Mouse (Mus musculus) heart, embryonic 12.5 days (tissue): ENCODE results near the gene Hephl1. TPM values are rescaled to one million over a fixed set of nuclear protein-coding genes. Genes with fewer than 3 reads are reported as not detected.
A peak's percentile ranks its signal among the peaks of the same experiment; 100 is the strongest.

Source experiments
- ATAC-seq: fragments of 200-750 bp; cut with Nextera tagmentation; 2 replicates; pipeline ENCODE4 v1.8.0; 2017; ENCODE audit warnings: moderate TSS enrichment, moderate library complexity; ENCODE audit not compliant: insufficient number of reproducible peaks, low FRiP score
- H3K27ac ChIP-seq: fragments of 300-500 bp; sonication (generic); 2 replicates; pipeline ENCODE4 v1.5.1; 2016; ENCODE audit warnings: mild to moderate bottlenecking, moderate library complexity; ENCODE audit not compliant: poor library complexity, severe bottlenecking
- H3K27me3 ChIP-seq: fragments of 300-500 bp; sonication (generic); replicated peaks from 2 replicates; pipeline ENCODE4 v1.6.1; 2016; ENCODE audit warnings: mild to moderate bottlenecking, moderate library complexity
- H3K36me3 ChIP-seq: fragments of 300-500 bp; sonication (generic); 2 replicates; pipeline ENCODE4 v1.6.1; 2016; ENCODE audit warnings: mild to moderate bottlenecking, moderate library complexity
- H3K4me1 ChIP-seq: fragments of 300-500 bp; sonication (generic); replicated peaks from 2 replicates; pipeline ENCODE4 v1.6.1; 2016; ENCODE audit warnings: mild to moderate bottlenecking
- H3K4me2 ChIP-seq: fragments of 300-500 bp; sonication (generic); 2 replicates; pipeline ENCODE4 v1.6.1; 2016; ENCODE audit warnings: mild to moderate bottlenecking, moderate library complexity
- H3K4me3 ChIP-seq: fragments of 300-500 bp; sonication (generic); 2 replicates; pipeline ENCODE4 v1.5.1; 2016; ENCODE audit warnings: mild to moderate bottlenecking
- H3K9ac ChIP-seq: fragments of 300-500 bp; sonication (generic); 2 replicates; pipeline ENCODE4 v1.6.1; 2016; ENCODE audit warnings: mild to moderate bottlenecking, moderate library complexity
- H3K9me3 ChIP-seq: fragments of 300-500 bp; sonication (generic); replicated peaks from 2 replicates; pipeline ENCODE4 v1.6.1; 2016; ENCODE audit warnings: mild to moderate bottlenecking, moderate library complexity
- WGBS: fragments of 180-500 bp; shearing (Covaris S2); methylation state at CpG from one replicate; pipeline ENCODE4 v1.1.7; 2016; 5-methylcytosine and 5-hydroxymethylcytosine counted together
- polyA plus RNA-seq: library from polyadenylated mRNA; unstranded; fragments of >200 nt; fragmentation: Nextera tagmentation; extraction: Ambion mirVana; gene quantifications from 2 replicates; pipeline ENCODE4 v1.2.1, GENCODE M21; 2016

Hephl1 gene
- polyA plus RNA-seq, 1 experiment from 2014 or later, result not detected

- ATAC-seq, result no peak
- WGBS, result 39% methylated on average over 10 of the region's 10 CpGs
- Histone ChIP-seq H3K9ac (peak overlapping the region; percentile 82), H3K27ac (no peak overlapping the region), H3K4me1 (peaks cover 17% of the 10 kb centered on the region), H3K4me2 (peak overlapping the region; percentile 84), H3K4me3 (peak overlapping the region; percentile 71), H3K36me3 (no peaks in the 10 kb centered on the region; the same call in 1 of the 2 replicates), H3K9me3 (no peaks in the 10 kb centered on the region), H3K27me3 (0 out of 2 replicates have a peak, but pooled peaks cover 3% of the 10 kb centered on the region)
These were observed 66.2 kb downstream of the Hephl1 start for GRCm38 (mm10) chr9:15045740-15046139.

GRCm38 (mm10) chr9:15045084-15045669 lies 66.7 kb downstream of the Hephl1 start, which contains the start of gene Panx1:
Gene Panx1 (minus strand): TSS chr9:15045478.
- ATAC-seq, result peak; percentile 72
- peak within 1 kb of the TSS; percentile 69; the same call in 1 of the 2 replicates for H3K27ac ChIP-seq
- H3K36me3 ChIP-seq, result no peaks in the 10 kb centered on the region; the same call in 1 of the 2 replicates
- 0 out of 2 replicates have a peak, but pooled peaks cover 3% of the 10 kb centered on the region for H3K27me3 ChIP-seq
- H3K9me3 ChIP-seq, result no peaks in the 10 kb centered on the region
- peak within 1 kb of the TSS; percentile 71 for H3K4me3 ChIP-seq
- H3K4me1 ChIP-seq, result peaks cover 20% of the 10 kb centered on the region
- H3K4me2 ChIP-seq, result peak within 1 kb of the TSS; percentile 84
- under 1% methylated on average over 68 of the region's 68 CpGs for WGBS
- H3K9ac ChIP-seq, result peak within 1 kb of the TSS; percentile 82

GRCm38 (mm10) chr9:15044391-15045083 lies 67.4 kb downstream of the Hephl1 start:
- peak overlapping the region; percentile 69; the same call in 1 of the 2 replicates for H3K27ac ChIP-seq
- 0 out of 2 replicates have a peak, but pooled peaks cover 3% of the 10 kb centered on the region for H3K27me3 ChIP-seq
- H3K9ac ChIP-seq, result peak overlapping the region; percentile 82
- peaks cover 20% of the 10 kb centered on the region for H3K4me1 ChIP-seq
- peak overlapping the region; percentile 84 for H3K4me2 ChIP-seq
- H3K9me3 ChIP-seq, result no peaks in the 10 kb centered on the region
- no peaks in the 10 kb centered on the region; the same call in 1 of the 2 replicates for H3K36me3 ChIP-seq
- peak; percentile 4; the same call in 1 of the 2 replicates for ATAC-seq
- H3K4me3 ChIP-seq, result peak overlapping the region; percentile 71
- WGBS, result 1% methylated on average over 28 of the region's 28 CpGs

- ATAC-seq, result no peak
- H3K9me3 ChIP-seq, result 0 out of 2 replicates have a peak, but pooled peaks cover 5% of the 10 kb centered on the region
- no peak overlapping the region for H3K4me3 ChIP-seq
- H3K9ac ChIP-seq, result no peak overlapping the region
- peaks cover 24% of the 10 kb centered on the region for H3K4me1 ChIP-seq
- H3K36me3 ChIP-seq, result no peaks in the 10 kb centered on the region; the same call in 1 of the 2 replicates
- H3K27me3 ChIP-seq, result 0 out of 2 replicates have a peak, but pooled peaks cover 1% of the 10 kb centered on the region
- 86% methylated on average over 11 of the region's 11 CpGs for WGBS
- no peak overlapping the region for H3K27ac ChIP-seq
- no peak overlapping the region for H3K4me2 ChIP-seq
These were observed 70.4 kb downstream of the Hephl1 start for GRCm38 (mm10) chr9:15041556-15041955.

- H3K27me3 ChIP-seq, result no peaks in the 10 kb centered on the region
- no peak overlapping the region for H3K4me3 ChIP-seq
- 0 out of 2 replicates have a peak, but pooled peaks cover 5% of the 10 kb centered on the region for H3K9me3 ChIP-seq
- H3K4me1 ChIP-seq, result peaks cover 20% of the 10 kb centered on the region; the same call in 1 of the 2 replicates
- no peak overlapping the region for H3K9ac ChIP-seq
- no peak for ATAC-seq
- H3K27ac ChIP-seq, result no peak overlapping the region
- 64% methylated on average over 5 of the region's 5 CpGs for WGBS
- H3K36me3 ChIP-seq, result no peaks in the 10 kb centered on the region; the same call in 1 of the 2 replicates
- no peak overlapping the region for H3K4me2 ChIP-seq
These were observed 72.1 kb downstream of the Hephl1 start for GRCm38 (mm10) chr9:15039848-15040247.

- no peak overlapping the region for H3K4me2 ChIP-seq
- peaks cover 19% of the 10 kb centered on the region for H3K4me1 ChIP-seq
- ATAC-seq, result 0 out of 2 replicates have a peak, but pooled peaks have one; percentile 7
- no peaks in the 10 kb centered on the region; the same call in 1 of the 2 replicates for H3K36me3 ChIP-seq
- H3K9me3 ChIP-seq, result 0 out of 2 replicates have a peak, but pooled peaks cover 5% of the 10 kb centered on the region
- 65% methylated on average over 3 of the region's 3 CpGs for WGBS
- H3K4me3 ChIP-seq, result no peak overlapping the region
- H3K9ac ChIP-seq, result no peak overlapping the region
- H3K27ac ChIP-seq, result no peak overlapping the region
- H3K27me3 ChIP-seq, result no peaks in the 10 kb centered on the region
These were observed 74.2 kb downstream of the Hephl1 start for GRCm38 (mm10) chr9:15037704-15038103.

GRCm38 (mm10) chr9:15037237-15037636 lies 74.7 kb downstream of the Hephl1 start:
- H3K27ac ChIP-seq, result no peak overlapping the region
- no peak overlapping the region for H3K4me2 ChIP-seq
- H3K36me3 ChIP-seq, result no peaks in the 10 kb centered on the region; the same call in 1 of the 2 replicates
- 0 out of 2 replicates have a peak, but pooled peaks cover 5% of the 10 kb centered on the region for H3K9me3 ChIP-seq
- H3K27me3 ChIP-seq, result no peaks in the 10 kb centered on the region
- no peak overlapping the region for H3K4me3 ChIP-seq
- H3K9ac ChIP-seq, result no peak overlapping the region
- peaks cover 19% of the 10 kb centered on the region for H3K4me1 ChIP-seq
- ATAC-seq, result no peak

GRCm38 (mm10) chr9:15036807-15037206 lies 75.1 kb downstream of the Hephl1 start:
- H3K4me3 ChIP-seq, result no peak overlapping the region
- H3K36me3 ChIP-seq, result no peaks in the 10 kb centered on the region; the same call in 1 of the 2 replicates
- peaks cover 19% of the 10 kb centered on the region for H3K4me1 ChIP-seq
- 59% methylated on average over 4 of the region's 4 CpGs for WGBS
- H3K4me2 ChIP-seq, result no peak overlapping the region
- H3K9me3 ChIP-seq, result 0 out of 2 replicates have a peak, but pooled peaks cover 5% of the 10 kb centered on the region
- H3K27ac ChIP-seq, result no peak overlapping the region
- ATAC-seq, result no peak
- no peaks in the 10 kb centered on the region for H3K27me3 ChIP-seq
- no peak overlapping the region for H3K9ac ChIP-seq

- H3K9me3 ChIP-seq, result 0 out of 2 replicates have a peak, but pooled peaks cover 5% of the 10 kb centered on the region
- ATAC-seq, result no peak
- H3K4me1 ChIP-seq, result peaks cover 19% of the 10 kb centered on the region
- no peak overlapping the region for H3K4me3 ChIP-seq
- H3K27ac ChIP-seq, result no peak overlapping the region
- peaks cover 2% of the 10 kb centered on the region; the same call in 1 of the 2 replicates for H3K36me3 ChIP-seq
- H3K4me2 ChIP-seq, result no peak overlapping the region
- 94% methylated on average over 2 of the region's 2 CpGs for WGBS
- H3K27me3 ChIP-seq, result no peaks in the 10 kb centered on the region
- no peak overlapping the region for H3K9ac ChIP-seq
These were observed 75.5 kb downstream of the Hephl1 start for GRCm38 (mm10) chr9:15036405-15036804.

- Histone ChIP-seq H3K27me3 (no peaks in the 10 kb centered on the region), H3K9me3 (0 out of 2 replicates have a peak, but pooled peaks cover 5% of the 10 kb centered on the region)
- 90% methylated on average over 7 of the region's 7 CpGs for WGBS
These were observed 75.9 kb downstream of the Hephl1 start for GRCm38 (mm10) chr9:15035979-15036378.

More at GRCm38 (mm10) chr9:15035979-15036378, 75.9 kb downstream of the Hephl1 start:
- Histone ChIP-seq H3K4me2 (no peak overlapping the region), H3K27ac (no peak overlapping the region), H3K36me3 (0 out of 2 replicates have a peak, but pooled peaks cover 3% of the 10 kb centered on the region), H3K4me3 (no peak overlapping the region), H3K4me1 (peaks cover 19% of the 10 kb centered on the region), H3K9ac (no peak overlapping the region)
- no peak for ATAC-seq
